Mouse (Mus musculus) neural tube, embryonic 12.5 days (tissue): ENCODE results near the gene Olfr196. TPM values are rescaled to one million over a fixed set of nuclear protein-coding genes. Genes with fewer than 3 reads are reported as not detected.
"Not testable (repeated sequence)": the region's sequence is repeated elsewhere in the genome, so short reads cannot be mapped to it uniquely, and the experiment has no call there.

Source experiments
- ATAC-seq: fragments of 200-750 bp; cut with Nextera tagmentation; 2 replicates; pipeline ENCODE4 v1.8.0; 2017; ENCODE audit warnings: low read depth, mild to moderate bottlenecking, moderate TSS enrichment, moderate library complexity; ENCODE audit not compliant: low FRiP score
- H3K27ac ChIP-seq: fragments of 300-500 bp; sonication (generic); 2 replicates; pipeline ENCODE4 v1.5.1; 2016
- H3K27me3 ChIP-seq: fragments of 300-500 bp; sonication (generic); replicated peaks from 2 replicates; pipeline ENCODE4 v1.6.1; 2016; ENCODE audit warnings: mild to moderate bottlenecking
- H3K36me3 ChIP-seq: fragments of 300-500 bp; sonication (generic); 2 replicates; pipeline ENCODE4 v1.6.1; 2016; ENCODE audit warnings: mild to moderate bottlenecking
- H3K4me1 ChIP-seq: fragments of 300-500 bp; sonication (generic); 2 replicates; pipeline ENCODE4 v1.6.1; 2016
- H3K4me2 ChIP-seq: fragments of 300-500 bp; sonication (generic); replicated peaks from 2 replicates; pipeline ENCODE4 v1.6.1; 2016; ENCODE audit warnings: mild to moderate bottlenecking
- H3K4me3 ChIP-seq: fragments of 300-500 bp; sonication (generic); 2 replicates; pipeline ENCODE4 v1.5.1; 2016
- H3K9ac ChIP-seq: fragments of 300-500 bp; sonication (generic); 2 replicates; pipeline ENCODE4 v1.6.1; 2016; ENCODE audit warnings: mild to moderate bottlenecking
- H3K9me3 ChIP-seq: fragments of 300-500 bp; sonication (generic); 2 replicates; pipeline ENCODE4 v1.6.1; 2016; ENCODE audit warnings: mild to moderate bottlenecking
- WGBS: fragments of 180-500 bp; shearing (Covaris S2); methylation state at CpG from one replicate; pipeline ENCODE4 v1.1.7; 2016; 5-methylcytosine and 5-hydroxymethylcytosine counted together
- polyA plus RNA-seq: library from polyadenylated mRNA; unstranded; fragments of >200 nt; fragmentation: Nextera tagmentation; extraction: Ambion mirVana; gene quantifications from 2 replicates; pipeline ENCODE4 v1.2.1, GENCODE M21; 2016

The Olfr196 gene
- not detected in 2 replicates for polyA plus RNA-seq

DNA sequence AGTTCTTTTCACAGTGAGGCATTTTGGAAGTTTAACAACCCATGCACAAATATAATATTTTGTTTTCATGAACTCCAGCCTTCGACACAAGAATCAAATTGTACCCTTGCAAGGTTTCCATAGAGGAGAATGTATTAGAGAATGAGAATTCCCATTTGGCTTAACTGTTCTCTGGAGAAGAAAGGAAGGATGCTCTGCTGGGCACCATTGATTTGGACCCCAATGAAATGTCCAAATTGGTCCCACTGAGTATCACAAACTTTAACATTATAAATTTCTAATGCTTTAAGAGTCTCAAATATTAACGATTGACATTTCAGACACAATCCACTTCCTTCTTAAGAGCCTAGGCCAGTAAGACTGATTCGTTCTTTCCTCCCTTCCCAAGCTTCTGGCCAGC lies at the start of gene Olfr196:
TSS of gene Olfr196 (minus strand) at position 101 of the 400 bp plus-strand sequence.
- 82% methylated on average over 3 of the region's 3 CpGs for WGBS
- no peak within 1 kb of the TSS for H3K4me3 ChIP-seq
- no peak within 1 kb of the TSS for H3K27ac ChIP-seq
- no peak within 1 kb of the TSS for H3K9ac ChIP-seq
- no peak within 1 kb of the TSS for H3K4me2 ChIP-seq
- H3K9me3 ChIP-seq, result no peaks in the 10 kb centered on the region
- no peaks in the 10 kb centered on the region for H3K4me1 ChIP-seq
- no peaks in the 10 kb centered on the region for H3K36me3 ChIP-seq
- no peaks in the 10 kb centered on the region for H3K27me3 ChIP-seq
- ATAC-seq, result no peak

DNA sequence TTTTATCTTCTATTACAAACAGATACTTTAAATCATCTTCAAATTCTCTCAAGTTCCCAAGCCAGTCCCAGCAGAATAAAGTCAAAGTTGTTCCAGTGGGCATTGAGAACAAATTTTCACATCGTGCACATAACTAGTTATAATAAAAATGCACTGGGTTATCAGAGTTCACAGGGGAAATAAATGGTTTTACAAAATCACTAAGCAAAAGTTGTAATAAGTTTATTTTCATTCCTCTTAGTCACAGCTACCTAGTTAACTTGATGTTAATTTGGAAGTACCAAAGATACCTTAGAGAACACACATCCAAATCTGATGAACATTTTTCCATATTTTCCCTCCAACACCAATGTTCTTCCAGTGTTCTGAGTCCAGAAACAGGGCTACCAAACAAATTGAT lies 49.4 kb upstream of the Olfr196 start, which contains the start of gene Olfr199:
TSS of gene Olfr199 (minus strand) at position 101 of the 400 bp plus-strand sequence.
- not testable (repeated sequence) for ATAC-seq, H3K27me3 ChIP-seq, H3K4me2 ChIP-seq, H3K27ac ChIP-seq, H3K9me3 ChIP-seq, H3K4me1 ChIP-seq, H3K4me3 ChIP-seq, H3K36me3 ChIP-seq, H3K9ac ChIP-seq
- WGBS, result 91% methylated on average over 1 of the region's 1 CpGs

DNA sequence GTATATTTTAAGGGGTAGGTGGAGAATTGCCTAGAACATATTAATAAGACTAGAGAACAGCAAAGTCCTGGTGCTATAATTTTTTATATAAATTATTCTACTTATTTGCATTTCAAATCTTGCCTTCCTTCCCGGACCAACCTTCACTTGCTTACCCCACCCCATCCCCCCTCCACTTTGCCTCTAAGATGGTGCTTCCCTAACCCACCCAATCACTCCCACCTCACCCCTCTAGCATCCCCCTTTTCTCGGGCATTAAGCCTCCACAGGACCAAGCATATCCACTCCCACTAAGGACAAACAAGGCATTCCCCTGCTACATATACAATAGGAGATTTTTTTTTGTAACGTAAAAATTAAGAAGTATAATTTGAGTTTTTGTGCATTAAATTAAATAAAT lies 47.6 kb upstream of the Olfr196 start:
- not testable (repeated sequence) for H3K9ac ChIP-seq, H3K4me3 ChIP-seq, H3K36me3 ChIP-seq, H3K4me1 ChIP-seq, ATAC-seq, H3K9me3 ChIP-seq, H3K27ac ChIP-seq, H3K4me2 ChIP-seq, H3K27me3 ChIP-seq
- WGBS, result 84% methylated on average over 3 of the region's 3 CpGs

DNA sequence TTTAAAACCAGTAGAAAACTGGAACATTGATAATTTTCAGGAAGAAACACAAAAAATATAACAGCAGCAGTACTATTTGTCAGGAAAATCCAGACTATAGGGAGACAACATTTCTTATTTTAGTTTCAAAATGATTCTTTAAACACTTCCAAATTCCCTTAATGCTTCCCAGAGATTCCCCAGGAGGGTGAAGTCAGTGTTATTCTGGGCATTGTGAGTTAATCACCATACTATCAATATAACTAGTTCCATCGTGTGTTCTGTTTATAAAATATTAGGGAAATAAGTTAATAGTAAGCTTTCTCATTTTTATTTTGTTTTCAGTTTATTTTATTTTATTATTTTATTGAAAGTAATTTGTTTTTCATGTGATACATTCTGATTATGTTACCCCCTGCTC lies 33.2 kb upstream of the Olfr196 start, which contains the start of gene Olfr198:
TSS of gene Olfr198 (minus strand) at position 101 of the 400 bp plus-strand sequence.
- not testable (repeated sequence) for H3K27me3 ChIP-seq
- 69% methylated on average over 1 of the region's 1 CpGs for WGBS

DNA sequence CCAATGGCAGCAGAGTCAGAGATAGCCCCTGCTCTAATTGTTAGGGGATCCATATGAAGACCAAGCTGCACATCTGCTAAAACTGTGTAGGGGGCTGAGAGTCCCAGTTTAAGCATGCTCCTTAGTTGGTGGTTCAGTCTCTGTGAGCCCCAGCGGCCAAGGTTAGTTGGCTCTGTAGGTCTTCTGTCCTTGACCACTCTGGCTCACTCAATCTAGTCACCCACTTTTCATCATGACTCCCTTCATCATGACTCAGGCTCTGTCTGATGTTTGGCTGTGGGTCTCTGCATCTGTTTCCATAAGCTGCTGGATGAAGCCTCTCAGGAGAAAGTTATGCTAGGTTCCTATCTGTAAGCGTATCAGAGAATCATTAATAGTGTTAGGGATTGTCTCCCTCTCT lies 18.3 kb downstream of the Olfr196 start:
- no peak overlapping the region for H3K4me3 ChIP-seq
- H3K9me3 ChIP-seq, result no peaks in the 10 kb centered on the region
- no peak overlapping the region for H3K27ac ChIP-seq
- H3K36me3 ChIP-seq, result no peaks in the 10 kb centered on the region
- no peaks in the 10 kb centered on the region for H3K27me3 ChIP-seq
- H3K4me1 ChIP-seq, result no peaks in the 10 kb centered on the region
- ATAC-seq, result no peak
- WGBS, result 76% methylated on average over 2 of the region's 2 CpGs
- H3K4me2 ChIP-seq, result no peak overlapping the region
- no peak overlapping the region for H3K9ac ChIP-seq

More for the DNA sequence above, 33.2 kb upstream of the Olfr196 start, which contains the start of gene Olfr198:
- H3K4me3 ChIP-seq, H3K9me3 ChIP-seq, H3K27ac ChIP-seq, H3K36me3 ChIP-seq, H3K9ac ChIP-seq, H3K4me2 ChIP-seq, H3K4me1 ChIP-seq, ATAC-seq: not testable (repeated sequence)

DNA sequence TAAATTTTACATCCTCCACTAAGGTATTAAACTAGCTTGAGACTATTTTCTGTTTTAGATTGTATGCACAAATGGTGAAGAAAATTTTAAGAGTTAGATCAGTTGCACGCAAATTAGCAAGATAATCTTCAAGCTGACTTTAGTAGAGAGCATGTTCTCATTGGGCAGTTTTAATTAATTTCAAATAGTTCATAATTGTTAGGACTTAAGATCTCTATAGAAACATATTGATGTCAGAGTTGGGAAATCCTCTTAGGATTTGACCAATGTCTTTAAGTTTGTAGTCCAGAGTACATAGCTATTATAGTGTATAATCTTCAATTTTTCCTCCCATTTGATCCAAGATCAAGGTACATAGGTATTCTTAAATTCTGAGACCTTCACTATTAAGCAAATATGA lies 23.5 kb downstream of the Olfr196 start, which contains the start of gene Olfr195:
TSS of gene Olfr195 (plus strand) at position 301 of the 400 bp plus-strand sequence.
- Histone ChIP-seq H3K4me1 (no peaks in the 10 kb centered on the region), H3K4me2 (no peak within 1 kb of the TSS), H3K27me3 (no peaks in the 10 kb centered on the region), H3K27ac (no peak within 1 kb of the TSS), H3K9me3 (no peaks in the 10 kb centered on the region), H3K36me3 (no peaks in the 10 kb centered on the region), H3K9ac (no peak within 1 kb of the TSS), H3K4me3 (no peak within 1 kb of the TSS)
- ATAC-seq, result no peak
- WGBS, result 98% methylated on average over 1 of the region's 1 CpGs

DNA sequence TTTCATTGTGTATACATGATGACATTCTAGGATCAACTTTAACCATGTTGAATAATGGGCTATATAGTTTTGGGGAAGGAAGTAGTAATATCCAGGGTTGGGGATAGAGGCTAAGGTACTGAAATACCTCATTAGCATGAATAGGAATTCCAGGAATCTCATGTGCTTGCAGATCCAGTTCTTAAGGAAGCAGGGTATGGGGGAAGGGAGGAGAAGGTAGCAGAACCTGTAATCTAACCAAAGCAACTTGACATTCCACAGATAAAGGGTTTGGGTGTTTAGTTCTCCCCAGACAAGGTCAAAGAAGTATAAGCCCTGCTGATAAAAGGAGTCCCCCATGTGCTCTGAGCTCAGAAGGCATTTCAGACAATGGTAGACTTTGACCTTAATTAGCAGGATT lies 29.1 kb downstream of the Olfr196 start:
- Histone ChIP-seq H3K9ac (no peak overlapping the region), H3K27ac (no peak overlapping the region), H3K9me3 (no peaks in the 10 kb centered on the region), H3K27me3 (no peaks in the 10 kb centered on the region), H3K4me3 (no peak overlapping the region), H3K4me1 (no peaks in the 10 kb centered on the region), H3K36me3 (no peaks in the 10 kb centered on the region), H3K4me2 (no peak overlapping the region)
- ATAC-seq, result no peak

DNA sequence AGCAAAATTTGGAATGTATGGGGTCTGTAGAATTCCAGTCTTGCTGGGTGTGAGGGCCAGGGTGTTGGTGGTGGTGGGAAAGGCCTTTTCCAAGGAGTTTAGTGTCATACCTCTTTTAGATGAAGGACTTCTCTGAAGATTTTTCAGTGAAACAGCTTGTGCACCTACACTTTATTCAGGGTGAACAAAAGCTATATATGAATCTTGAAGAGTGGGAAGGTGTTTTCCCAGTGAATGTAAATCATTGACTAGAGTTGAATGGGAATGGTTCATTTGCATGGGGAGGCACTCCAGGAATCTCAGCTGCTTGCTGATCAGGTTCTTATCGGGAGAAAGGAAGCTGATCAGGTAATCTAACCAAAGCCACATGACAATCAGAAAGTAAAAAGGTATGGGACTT lies 39.5 kb downstream of the Olfr196 start:
- Histone ChIP-seq H3K9ac (no peak overlapping the region), H3K9me3 (no peaks in the 10 kb centered on the region), H3K4me1 (no peaks in the 10 kb centered on the region), H3K4me2 (no peak overlapping the region), H3K27me3 (no peaks in the 10 kb centered on the region), H3K4me3 (no peak overlapping the region), H3K36me3 (no peaks in the 10 kb centered on the region), H3K27ac (no peak overlapping the region)
- ATAC-seq, result no peak
- WGBS, result 85% methylated on average over 1 of the region's 1 CpGs

DNA sequence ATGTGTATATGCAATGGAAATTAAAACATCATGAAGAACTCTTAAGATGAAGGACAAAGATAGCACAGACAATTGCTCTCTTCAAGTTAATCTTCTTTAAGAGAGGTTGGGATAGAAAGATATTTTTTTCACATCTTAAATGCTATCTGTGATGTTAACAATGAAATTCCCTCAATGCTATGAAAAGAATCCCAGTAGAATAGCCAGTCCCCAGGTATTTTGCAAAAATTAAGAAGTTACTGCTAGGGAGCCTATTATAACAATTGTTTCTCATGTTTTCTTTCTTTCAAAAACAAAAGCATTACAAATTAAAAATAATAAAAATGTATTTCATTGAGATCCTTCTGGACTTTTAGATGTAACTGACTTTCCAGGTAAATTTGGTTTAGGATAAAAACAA lies 49.3 kb downstream of the Olfr196 start, which contains the start of gene Olfr194:
TSS of gene Olfr194 (minus strand) at position 101 of the 400 bp plus-strand sequence.
- no peak within 1 kb of the TSS for H3K4me3 ChIP-seq
- H3K9me3 ChIP-seq, result no peaks in the 10 kb centered on the region
- ATAC-seq, result no peak
- H3K9ac ChIP-seq, result no peak within 1 kb of the TSS
- no peaks in the 10 kb centered on the region for H3K36me3 ChIP-seq
- H3K27ac ChIP-seq, result no peak within 1 kb of the TSS
- no peaks in the 10 kb centered on the region for H3K4me1 ChIP-seq
- no peaks in the 10 kb centered on the region for H3K27me3 ChIP-seq
- no peak within 1 kb of the TSS for H3K4me2 ChIP-seq

Other genes with a start within 250 kb of the Olfr196 start
- gene Olfr181, start 241.7 kb downstream of the Olfr196 start, polyA plus RNA-seq, result not detected in 2 replicates
- not detected in 2 replicates for gene Olfr180, start 241.1 kb downstream of the Olfr196 start, polyA plus RNA-seq
- gene Olfr183, start 175.1 kb downstream of the Olfr196 start, polyA plus RNA-seq, result not detected in 2 replicates
- not detected in 2 replicates for gene Olfr186, start 140.2 kb downstream of the Olfr196 start, polyA plus RNA-seq
- gene Olfr187, start 130.7 kb downstream of the Olfr196 start, polyA plus RNA-seq, result not detected in 2 replicates
- not detected in 2 replicates for gene Olfr190, start 92.4 kb downstream of the Olfr196 start, polyA plus RNA-seq
- gene Olfr191, start 80.6 kb downstream of the Olfr196 start, polyA plus RNA-seq, result not detected in 2 replicates
- gene Olfr193, start 58.6 kb downstream of the Olfr196 start, polyA plus RNA-seq, result not detected in 2 replicates
- gene Olfr194, start 49.4 kb downstream of the Olfr196 start, polyA plus RNA-seq, result not detected in 2 replicates
- gene Olfr195, start 23.4 kb downstream of the Olfr196 start, polyA plus RNA-seq, result not detected in 2 replicates
- gene Olfr198, start 33.1 kb upstream of the Olfr196 start, polyA plus RNA-seq, result not detected in 2 replicates
- gene Olfr199, start 49.3 kb upstream of the Olfr196 start, polyA plus RNA-seq, result not detected in 2 replicates
- gene Olfr201, start 102.2 kb upstream of the Olfr196 start, polyA plus RNA-seq, result not detected in 2 replicates
- gene Olfr202, start 116.3 kb upstream of the Olfr196 start, polyA plus RNA-seq, result not detected in 2 replicates
- gene Olfr203, start 128.4 kb upstream of the Olfr196 start, polyA plus RNA-seq, result not detected in 2 replicates
- gene Olfr204, start 147.8 kb upstream of the Olfr196 start, polyA plus RNA-seq, result not detected in 2 replicates
- gene Olfr205, start 160.7 kb upstream of the Olfr196 start, polyA plus RNA-seq, result not detected in 2 replicates
- gene Olfr206, start 178.8 kb upstream of the Olfr196 start, polyA plus RNA-seq, result not detected in 2 replicates
- gene Olfr209, start 193.5 kb upstream of the Olfr196 start, polyA plus RNA-seq, result not detected in 2 replicates
- gene Gabrr3, start 236.9 kb upstream of the Olfr196 start, polyA plus RNA-seq, result 0.06 TPM in 1 of 2 replicates, not detected in the other